Mouse (Mus musculus): ENCODE measurements around the gene Slc35a5.

Slc35a5 gene

GRCm38 (mm10) chr16:45158522-45159388 lies at the start of gene Slc35a5, which contains the start of gene Atg3:
Gene Slc35a5, minus strand, starts transcription at chr16:45158706.
Gene Atg3, plus strand, starts transcription at chr16:45158785.
- DNase-seq (ENCODE audit: low read depth, low spot score): peak; percentile 95

- DNase-seq (ENCODE audit: low read depth, low spot score): no peak
These were observed 46.6 kb upstream of the Slc35a5 start for GRCm38 (mm10) chr16:45204859-45205670.

- DNase-seq (ENCODE audit: low read depth, low spot score): no peak
These were observed 45.9 kb upstream of the Slc35a5 start for GRCm38 (mm10) chr16:45204438-45204837.

- DNase-seq (ENCODE audit: low read depth, low spot score): no peak
These were observed 42.9 kb upstream of the Slc35a5 start for GRCm38 (mm10) chr16:45201395-45201794.

- DNase-seq (ENCODE audit: low read depth, low spot score): peak; percentile 74
These were observed 38.3 kb upstream of the Slc35a5 start for GRCm38 (mm10) chr16:45196816-45197215.

GRCm38 (mm10) chr16:45192613-45193012 lies 34.1 kb upstream of the Slc35a5 start:
- DNase-seq (ENCODE audit: low read depth, low spot score): peak; percentile 79

GRCm38 (mm10) chr16:45181824-45182223 lies 23.3 kb upstream of the Slc35a5 start:
- DNase-seq (ENCODE audit: low read depth, low spot score): no peak

GRCm38 (mm10) chr16:45178552-45178951 lies 20.0 kb upstream of the Slc35a5 start:
- no peak for DNase-seq (ENCODE audit: low read depth, low spot score)

- no peak for DNase-seq (ENCODE audit: low read depth, low spot score)
These were observed 847 bp upstream of the Slc35a5 start for GRCm38 (mm10) chr16:45159389-45159716.

GRCm38 (mm10) chr16:45158136-45158521 lies 377 bp downstream of the Slc35a5 start:
- peak; percentile 74 for DNase-seq (ENCODE audit: low read depth, low spot score)

GRCm38 (mm10) chr16:45154741-45155250 lies 3.7 kb downstream of the Slc35a5 start:
- no peak for DNase-seq (ENCODE audit: low read depth, low spot score)

GRCm38 (mm10) chr16:45148488-45149082 lies 9.9 kb downstream of the Slc35a5 start:
- no peak for DNase-seq (ENCODE audit: low read depth, low spot score)

GRCm38 (mm10) chr16:45145119-45145518 lies 13.4 kb downstream of the Slc35a5 start:
- no peak for DNase-seq (ENCODE audit: low read depth, low spot score)

GRCm38 (mm10) chr16:45142565-45142964 lies 15.9 kb downstream of the Slc35a5 start:
- DNase-seq (ENCODE audit: low read depth, low spot score): no peak

- no peak for DNase-seq (ENCODE audit: low read depth, low spot score)
These were observed 16.8 kb downstream of the Slc35a5 start for GRCm38 (mm10) chr16:45141711-45142110.

GRCm38 (mm10) chr16:45127936-45128710 lies 30.4 kb downstream of the Slc35a5 start:
- no peak for DNase-seq (ENCODE audit: low read depth, low spot score)

- DNase-seq (ENCODE audit: low read depth, low spot score): no peak
These were observed 34.0 kb downstream of the Slc35a5 start for GRCm38 (mm10) chr16:45124230-45125203.

- DNase-seq (ENCODE audit: low read depth, low spot score): peak; percentile 24
These were observed 35.9 kb downstream of the Slc35a5 start for GRCm38 (mm10) chr16:45122571-45122970.

- no peak for DNase-seq (ENCODE audit: low read depth, low spot score)
These were observed 37.6 kb downstream of the Slc35a5 start for GRCm38 (mm10) chr16:45120844-45121425.

- DNase-seq (ENCODE audit: low read depth, low spot score): no peak
These were observed 39.7 kb downstream of the Slc35a5 start for GRCm38 (mm10) chr16:45118760-45119159.

All from forelimb bud, embryonic 11.5 days (tissue).